Mouse (Mus musculus) C2C12 (cell line): ENCODE measurements around the gene Chad. TPM values are rescaled to one million over a fixed set of nuclear protein-coding genes. Genes with fewer than 3 reads are reported as not detected.

ENCODE experiments used
- H3K27me3 ChIP-seq: one replicate; pipeline ENCODE4 v1.6.1; 2011; ENCODE audit not compliant: control insufficient read depth, insufficient read depth, insufficient read length
- H3K36me3 ChIP-seq: one replicate; pipeline ENCODE4 v1.6.1; 2011; ENCODE audit not compliant: control insufficient read depth, insufficient read depth
- H3K4me3 ChIP-seq: one replicate; pipeline ENCODE4 v1.5.1; 2011; ENCODE audit warnings: mild to moderate bottlenecking, control low read depth; ENCODE audit not compliant: poor library complexity, insufficient read depth, severe bottlenecking
- H3K79me2 ChIP-seq: one replicate; pipeline ENCODE4 v1.6.1; 2011; ENCODE audit not compliant: control insufficient read depth, insufficient read depth
- H3K79me3 ChIP-seq: one replicate; pipeline ENCODE4 v1.6.1; 2011; ENCODE audit warnings: low read depth, control low read depth
- H3ac ChIP-seq: one replicate; pipeline ENCODE3; 2011; ENCODE audit warnings: low read depth; ENCODE audit not compliant: control insufficient read depth, insufficient read length
- CEBPB ChIP-seq: IDR thresholded peaks from one replicate; pipeline ENCODE4 v1.6.1; 2011; ENCODE audit warnings: low read depth, mild to moderate bottlenecking, control low read depth, moderate library complexity
- CTCF ChIP-seq: IDR thresholded peaks from one replicate; pipeline ENCODE4 v1.5.1; 2011; ENCODE audit not compliant: control insufficient read depth, insufficient read depth, insufficient read length
- FOSL1 ChIP-seq: IDR thresholded peaks from one replicate; pipeline ENCODE4 v1.8.0; 2011; ENCODE audit warnings: mild to moderate bottlenecking, low read length; ENCODE audit not compliant: poor library complexity, insufficient read depth, severe bottlenecking
- MAX ChIP-seq: IDR thresholded peaks from one replicate; pipeline ENCODE4 v1.6.1; 2011; ENCODE audit warnings: mild to moderate bottlenecking, control low read depth
- MYOD1 ChIP-seq: IDR thresholded peaks from one replicate; pipeline ENCODE4 v1.6.1; 2011; ENCODE audit warnings: low read depth; ENCODE audit not compliant: control insufficient read depth, insufficient read length
- MYOG ChIP-seq: IDR thresholded peaks from one replicate; pipeline ENCODE4 v1.6.1; 2011; ENCODE audit not compliant: control insufficient read depth, insufficient read length; ENCODE audit errors: extremely low read depth
- USF1 ChIP-seq: IDR thresholded peaks from one replicate; pipeline ENCODE4 v1.6.1; 2011; ENCODE audit warnings: low read depth, mild to moderate bottlenecking, control low read depth, moderate library complexity
- polyA plus RNA-seq: library from polyadenylated mRNA; unstranded; fragments of >200 nt; fragmentation: generic; extraction: Trizol; gene quantifications from one replicate; pipeline ENCODE4 v1.2.1, GENCODE M21; 2012; ENCODE audit warnings: missing spikeins

Gene Chad
- polyA plus RNA-seq, 1 experiment: 0.12 TPM

DNA sequence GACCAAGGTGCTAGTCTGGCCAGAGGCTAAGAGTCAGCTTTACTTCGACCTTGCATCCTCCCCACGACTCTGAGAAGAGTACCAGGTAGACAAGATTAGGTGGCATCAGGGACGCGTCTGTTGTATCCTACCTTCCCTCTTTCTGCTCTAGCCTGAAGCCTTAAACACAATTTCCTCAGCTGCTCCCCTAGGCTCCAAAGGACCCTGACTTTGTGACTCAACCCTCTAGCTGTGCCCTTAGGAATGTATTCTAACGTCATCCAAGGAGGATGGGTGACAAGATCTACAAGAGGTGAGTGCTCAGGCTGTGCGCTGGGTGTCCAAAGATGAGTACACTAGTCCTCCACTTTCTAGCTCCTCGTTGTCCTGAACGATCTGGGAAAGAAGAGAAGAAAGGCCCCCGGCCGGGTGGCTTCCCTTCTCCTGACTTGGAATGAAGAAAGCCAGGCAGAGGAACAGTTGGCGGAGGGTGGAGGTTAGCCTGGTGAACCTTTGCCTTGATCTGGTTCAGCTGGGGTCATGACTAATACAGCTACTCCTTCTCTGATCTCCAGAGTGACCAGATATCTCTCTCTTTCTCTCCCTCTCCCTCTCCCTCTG, 37.6 kb downstream of the Chad start:
- no peak overlapping the region for H3K4me3 ChIP-seq
- TF ChIP-seq FOSL1 (no peak), CTCF (no peak), USF1 (no peak), CEBPB (no peak)
- no peaks in the 10 kb centered on the region for H3K79me2 ChIP-seq
- H3ac ChIP-seq: no peak overlapping the region
- H3K79me3 ChIP-seq: no peaks in the 10 kb centered on the region
- no peaks in the 10 kb centered on the region for H3K36me3 ChIP-seq
- no peaks in the 10 kb centered on the region for H3K27me3 ChIP-seq

DNA sequence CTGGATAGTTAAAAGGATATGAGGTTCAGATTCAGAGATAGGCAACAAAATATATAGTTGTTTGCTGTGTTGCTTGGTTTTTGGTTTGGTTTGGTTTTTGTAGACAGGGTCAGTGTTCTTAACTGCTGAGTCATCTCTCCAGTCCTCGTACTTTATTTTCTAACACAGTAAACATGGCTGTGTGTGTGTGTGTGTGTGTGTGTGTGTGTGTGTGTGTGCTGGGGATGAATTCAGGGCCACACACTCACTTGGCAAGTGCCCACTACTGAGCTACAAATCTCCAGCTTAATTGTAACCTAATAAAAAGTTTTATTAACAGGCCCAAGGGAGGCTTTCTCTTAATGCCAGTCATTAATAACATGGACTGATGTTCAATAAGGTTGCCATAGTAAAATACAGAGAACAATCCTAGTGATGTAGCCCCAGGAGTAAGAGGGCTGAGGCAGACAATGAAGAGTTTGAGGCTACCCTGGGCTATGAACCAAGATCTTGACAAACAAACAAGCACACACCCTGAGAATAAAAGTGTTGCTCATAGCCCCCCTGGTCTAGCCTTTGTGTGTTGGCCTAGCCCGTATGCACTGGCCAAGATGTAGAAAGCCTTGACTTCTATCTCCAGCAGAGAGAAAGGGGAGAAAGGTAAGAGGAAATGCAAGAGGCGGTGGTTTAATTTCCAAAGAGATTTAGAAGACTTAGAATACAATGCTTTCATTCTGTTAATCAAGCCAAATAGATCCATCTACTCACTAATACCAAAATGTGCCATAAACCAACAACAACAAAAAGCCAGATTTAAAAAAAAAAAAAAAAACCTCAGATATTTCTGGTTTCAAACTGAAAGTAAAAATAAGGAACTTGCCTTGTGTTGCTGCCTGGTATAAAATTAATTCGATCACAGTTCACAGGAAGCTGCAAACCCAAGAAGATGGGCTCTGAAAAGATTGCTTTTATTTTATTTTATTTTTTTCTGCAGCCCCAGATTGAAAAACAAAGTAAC, 46.2 kb downstream of the Chad start:
- H3K27me3 ChIP-seq: no peaks in the 10 kb centered on the region
- H3K79me3 ChIP-seq: no peaks in the 10 kb centered on the region
- H3ac ChIP-seq: no peak overlapping the region
- no peak for TF ChIP-seq CEBPB
- TF ChIP-seq USF1: no peak
- no peak for TF ChIP-seq FOSL1
- TF ChIP-seq MYOG: no peak
- TF ChIP-seq CTCF: no peak
- no peak for TF ChIP-seq MAX
- no peak for TF ChIP-seq MYOD1
- H3K79me2 ChIP-seq: no peaks in the 10 kb centered on the region
- no peaks in the 10 kb centered on the region for H3K36me3 ChIP-seq
- no peak overlapping the region for H3K4me3 ChIP-seq

DNA sequence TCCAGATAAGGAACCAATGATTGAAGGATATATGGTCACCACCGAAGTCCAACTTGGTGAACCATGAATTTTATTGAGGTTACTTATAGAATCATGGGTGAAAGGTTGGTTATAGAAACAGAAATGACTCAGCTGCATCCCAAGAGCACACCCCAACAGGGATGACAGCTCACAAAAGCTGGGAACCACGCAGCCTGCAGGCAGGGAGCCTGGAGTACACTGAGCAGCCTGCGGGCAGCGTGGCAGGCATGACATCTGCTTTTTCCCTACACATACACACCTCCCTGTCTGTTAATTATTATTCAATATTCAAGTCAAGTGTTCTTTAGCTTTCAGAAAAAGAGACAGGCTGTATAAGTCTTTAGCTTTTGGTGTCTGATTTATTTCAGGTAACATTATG, 49.8 kb downstream of the Chad start:
- no peak overlapping the region for H3K4me3 ChIP-seq
- no peak for TF ChIP-seq MAX
- TF ChIP-seq CEBPB: no peak
- no peak for TF ChIP-seq USF1
- no peak for TF ChIP-seq CTCF
- no peak for TF ChIP-seq MYOD1
- TF ChIP-seq MYOG: no peak
- no peak for TF ChIP-seq FOSL1
- no peak overlapping the region for H3ac ChIP-seq
- no peaks in the 10 kb centered on the region for H3K36me3 ChIP-seq
- H3K79me3 ChIP-seq: no peaks in the 10 kb centered on the region
- no peaks in the 10 kb centered on the region for H3K79me2 ChIP-seq
- no peaks in the 10 kb centered on the region for H3K27me3 ChIP-seq

DNA sequence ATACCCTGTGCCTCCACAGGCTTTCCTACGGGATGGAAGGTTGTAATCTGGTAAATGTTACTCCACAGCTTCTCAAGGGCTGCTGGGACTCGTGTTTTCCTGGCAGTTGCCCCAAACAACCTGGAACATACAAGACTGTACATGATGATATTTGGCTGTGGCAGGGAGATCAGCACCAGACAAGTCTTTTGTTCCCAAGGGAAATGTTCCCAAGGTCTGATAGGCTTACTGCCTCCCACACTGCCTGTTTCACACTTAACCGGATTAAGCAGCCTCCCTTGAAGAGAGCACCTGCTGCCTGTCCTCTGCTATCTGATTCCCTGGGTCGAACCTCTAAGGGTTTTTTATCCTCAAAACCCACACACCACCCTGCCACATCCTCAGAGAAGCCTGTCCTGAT, 50.6 kb downstream of the Chad start:
- no peaks in the 10 kb centered on the region for H3K79me2 ChIP-seq
- TF ChIP-seq MAX (no peak), CTCF (no peak), MYOG (no peak), FOSL1 (no peak), MYOD1 (no peak), CEBPB (no peak), USF1 (no peak)
- no peaks in the 10 kb centered on the region for H3K36me3 ChIP-seq
- no peak overlapping the region for H3ac ChIP-seq
- no peak overlapping the region for H3K4me3 ChIP-seq
- no peaks in the 10 kb centered on the region for H3K27me3 ChIP-seq
- H3K79me3 ChIP-seq: no peaks in the 10 kb centered on the region

DNA sequence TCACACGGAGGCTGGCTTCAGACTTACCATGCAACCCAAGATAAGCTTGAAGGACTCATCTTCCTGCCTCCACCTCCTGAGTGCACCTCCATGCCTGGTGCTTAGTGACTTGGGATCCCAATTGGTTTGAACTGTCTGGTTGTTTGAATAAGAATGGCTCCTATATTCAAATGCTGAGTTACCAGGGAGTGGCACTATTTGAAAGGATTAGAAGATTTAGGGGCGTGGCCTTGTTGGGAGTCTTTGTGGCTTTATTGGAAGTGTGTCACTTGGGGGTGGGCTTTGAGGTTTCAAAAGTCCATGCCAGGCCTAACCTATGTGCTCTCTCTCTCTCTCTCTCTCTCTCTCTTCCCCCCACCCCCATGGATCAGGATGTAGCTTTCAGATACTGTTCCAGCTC, 52.8 kb downstream of the Chad start:
- Histone ChIP-seq H3K79me2 (no peaks in the 10 kb centered on the region), H3K36me3 (no peaks in the 10 kb centered on the region), H3K79me3 (no peaks in the 10 kb centered on the region)

More for the DNA sequence above, 52.8 kb downstream of the Chad start:
- H3K27me3 ChIP-seq: no peaks in the 10 kb centered on the region
- TF ChIP-seq FOSL1 (no peak), USF1 (no peak), MYOG (no peak), CEBPB (no peak), MYOD1 (no peak), MAX (no peak), CTCF (no peak)
- H3ac ChIP-seq: no peak overlapping the region
- no peak overlapping the region for H3K4me3 ChIP-seq

Other genes with a start within 250 kb of the Chad start
- 21.3 TPM for gene Luc7l3, start 243.1 kb upstream of the Chad start, polyA plus RNA-seq
- 66.9 TPM for gene Ankrd40, start 237.0 kb upstream of the Chad start, polyA plus RNA-seq
- 0.41 TPM for gene Abcc3, start 172.1 kb upstream of the Chad start, polyA plus RNA-seq
- gene Cacna1g, start 90.8 kb upstream of the Chad start, polyA plus RNA-seq: 0.04 TPM
- gene Spata20, start 78.9 kb upstream of the Chad start, polyA plus RNA-seq: not detected
- gene Epn3, start 65.1 kb upstream of the Chad start, polyA plus RNA-seq: 0.25 TPM
- gene Mycbpap, start 43.3 kb upstream of the Chad start, polyA plus RNA-seq: not detected
- gene Rsad1, start 15.8 kb upstream of the Chad start, polyA plus RNA-seq: 3.2 TPM
- 2.7 TPM for gene Acsf2, start 36.8 kb downstream of the Chad start, polyA plus RNA-seq
- 346 TPM for gene Lrrc59, start 64.7 kb downstream of the Chad start, polyA plus RNA-seq
- gene Mrpl27, start 88.7 kb downstream of the Chad start, polyA plus RNA-seq: 57.0 TPM
- gene Eme1, start 88.9 kb downstream of the Chad start, polyA plus RNA-seq: 10.1 TPM
- gene Xylt2, start 112.5 kb downstream of the Chad start, polyA plus RNA-seq: 10.4 TPM
- not detected for gene Gm11541, start 139.5 kb downstream of the Chad start, polyA plus RNA-seq
- 0.02 TPM for gene Cdc34b, start 176.7 kb downstream of the Chad start, polyA plus RNA-seq
- gene Tmem92, start 217.7 kb downstream of the Chad start, polyA plus RNA-seq: 0.13 TPM